Mouse (Mus musculus): ENCODE results near the gene P2rx4.

The P2rx4 gene

GRCm38 (mm10) chr5:122763271-122764031, 56.1 kb downstream of the P2rx4 start:
- no peak for DNase-seq (ENCODE audit: low read depth)

GRCm38 (mm10) chr5:122764032-122764464, 56.7 kb downstream of the P2rx4 start:
- DNase-seq (ENCODE audit: low read depth): no peak

- no peak for DNase-seq (ENCODE audit: low read depth)
Observed at GRCm38 (mm10) chr5:122767283-122767682, 59.9 kb downstream of the P2rx4 start.

GRCm38 (mm10) chr5:122769101-122769568, 61.8 kb downstream of the P2rx4 start:
- DNase-seq (ENCODE audit: low read depth): no peak

- peak; percentile 60 for DNase-seq (ENCODE audit: low read depth)
Observed at GRCm38 (mm10) chr5:122770304-122770703, 63.0 kb downstream of the P2rx4 start.

- peak; percentile 93 for DNase-seq (ENCODE audit: low read depth)
Observed at GRCm38 (mm10) chr5:122770806-122771261, 63.5 kb downstream of the P2rx4 start.

- no peak for DNase-seq (ENCODE audit: low read depth)
Observed at GRCm38 (mm10) chr5:122771428-122771827, 64.1 kb downstream of the P2rx4 start.

GRCm38 (mm10) chr5:122773756-122774155, 66.4 kb downstream of the P2rx4 start:
- no peak for DNase-seq (ENCODE audit: low read depth)

GRCm38 (mm10) chr5:122774743-122775611, 67.6 kb downstream of the P2rx4 start:
- DNase-seq (ENCODE audit: low read depth): no peak

- DNase-seq (ENCODE audit: low read depth): no peak
Observed at GRCm38 (mm10) chr5:122775646-122776286, 68.4 kb downstream of the P2rx4 start.

- DNase-seq (ENCODE audit: low read depth): no peak
Observed at GRCm38 (mm10) chr5:122777322-122777721, 70.0 kb downstream of the P2rx4 start.

GRCm38 (mm10) chr5:122778231-122779226, 71.2 kb downstream of the P2rx4 start:
- DNase-seq (ENCODE audit: low read depth): no peak
